Mouse (Mus musculus): ENCODE results near the gene Tmem238l. TPM values are rescaled to one million over a fixed set of nuclear protein-coding genes. Genes with fewer than 3 reads are reported as not detected.
A peak's percentile ranks its signal among the peaks of the same experiment; 100 is the strongest.

Gene Tmem238l
- not detected for total RNA-seq (2021)
- long read RNA-seq, experiment 1 = 0 reads
- long read RNA-seq, experiment 2 = 0 reads

DNA sequence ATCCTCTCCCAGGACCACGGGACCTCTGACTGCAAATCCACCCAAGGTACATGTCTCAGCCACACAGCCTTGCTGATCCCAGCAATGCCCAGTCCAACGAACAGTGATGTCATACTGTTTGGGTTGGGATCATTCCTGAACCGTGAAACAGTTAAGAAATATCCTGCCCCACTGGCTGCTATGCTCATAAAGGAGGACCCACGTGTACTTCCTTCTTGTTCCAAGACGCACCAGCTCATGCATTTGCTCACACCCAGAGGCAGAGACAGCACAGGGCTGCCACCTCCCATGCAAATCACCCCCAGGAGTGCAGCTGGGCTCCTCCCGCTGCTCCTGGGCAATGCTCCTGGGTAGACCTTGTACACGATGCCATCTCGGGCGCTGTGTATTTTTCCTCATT lies at the start of gene Tmem238l:
Gene Tmem238l, plus strand, starts transcription at position 336 of the 400 bp plus-strand sequence.
- no peak for DNase-seq

DNA sequence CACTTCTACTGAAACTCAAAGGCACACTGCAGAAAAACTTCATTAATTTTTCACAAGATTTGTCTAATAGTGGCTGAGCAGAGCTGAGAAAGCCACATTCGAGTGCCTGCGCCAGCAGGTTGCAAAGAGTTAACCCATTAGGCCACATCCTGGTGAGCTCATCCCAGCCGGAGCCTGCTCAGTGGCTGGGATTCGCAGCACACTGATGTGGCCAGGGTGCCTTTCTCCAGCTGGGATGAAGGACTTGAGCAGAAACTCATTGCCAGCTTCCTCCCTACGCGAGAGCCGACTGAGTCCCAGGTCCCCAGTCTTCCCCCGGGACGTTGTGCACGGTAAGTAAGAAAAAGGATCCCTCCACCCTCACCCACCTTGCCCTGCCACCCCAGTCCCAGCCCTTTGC lies 44.6 kb upstream of the Tmem238l start, which contains the start of gene Pirt:
Gene Pirt, plus strand, starts transcription at position 171 of the 400 bp plus-strand sequence.
- peak; percentile 9 to 15 for DNase-seq

DNA sequence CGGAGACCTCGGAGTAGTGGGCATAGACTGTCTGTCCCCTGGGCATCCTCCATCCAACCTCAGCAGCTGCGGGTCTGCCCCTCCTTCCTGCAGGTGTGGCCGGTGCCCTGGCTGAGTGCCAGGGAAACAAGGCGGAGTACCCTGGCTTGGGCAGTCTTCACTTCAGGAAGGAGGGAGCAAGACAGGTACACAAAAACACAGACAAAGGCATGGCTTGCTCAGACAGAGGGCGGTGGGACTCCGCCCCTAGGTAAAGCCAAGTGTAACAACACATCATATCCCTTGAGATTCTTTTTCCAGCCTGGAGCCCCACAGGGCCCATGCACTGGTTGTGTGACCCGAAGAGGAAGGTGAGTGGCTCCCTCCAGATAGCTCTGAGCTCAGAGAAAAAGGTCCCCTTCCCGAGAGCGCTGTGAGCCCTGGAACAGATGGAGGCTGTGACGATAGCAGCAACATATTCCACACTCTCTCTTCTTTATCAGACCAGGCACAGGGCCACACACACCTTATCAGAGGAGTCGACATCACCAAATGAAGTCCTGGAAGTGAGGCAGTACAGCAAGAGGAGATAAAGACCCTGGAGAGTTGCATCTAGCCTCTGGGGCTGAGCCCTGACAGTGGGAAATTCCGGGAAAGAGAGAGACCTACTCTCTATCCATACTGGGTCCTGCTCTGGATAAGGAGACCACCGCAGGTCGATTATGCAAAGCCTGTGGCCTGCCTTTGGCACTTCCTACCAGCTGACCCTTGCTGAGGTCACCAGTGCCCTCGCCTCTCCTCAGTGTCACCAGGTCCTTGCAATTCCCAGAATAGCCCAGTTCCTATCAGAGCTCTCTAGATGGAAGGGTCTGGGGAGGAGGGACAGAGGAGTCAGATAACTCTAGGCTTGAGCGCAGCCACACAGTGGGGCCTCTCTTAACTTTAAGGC lies 43.6 kb upstream of the Tmem238l start:
- peak; percentile 54 to 55 for DNase-seq

DNA sequence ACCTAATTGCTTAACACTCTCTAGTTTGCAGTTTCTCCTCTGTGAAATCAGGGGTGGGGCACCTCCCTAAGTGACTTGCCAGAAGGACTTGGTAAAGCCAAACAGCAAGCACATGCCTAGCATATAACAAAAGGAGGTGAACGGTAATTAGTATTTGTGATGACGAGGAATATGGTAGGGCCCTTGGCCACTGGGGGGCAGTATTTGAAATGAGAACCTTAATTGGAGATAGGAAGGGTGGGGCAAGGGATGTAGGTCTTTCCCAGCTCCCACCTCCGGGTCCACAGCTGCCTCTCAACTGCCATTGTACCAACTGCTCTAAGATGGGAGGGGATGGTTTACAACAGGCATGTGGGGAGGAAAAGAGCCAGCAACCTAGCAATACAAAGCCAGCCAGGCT lies 42.2 kb upstream of the Tmem238l start:
- DNase-seq = peak; percentile 34 to 71

DNA sequence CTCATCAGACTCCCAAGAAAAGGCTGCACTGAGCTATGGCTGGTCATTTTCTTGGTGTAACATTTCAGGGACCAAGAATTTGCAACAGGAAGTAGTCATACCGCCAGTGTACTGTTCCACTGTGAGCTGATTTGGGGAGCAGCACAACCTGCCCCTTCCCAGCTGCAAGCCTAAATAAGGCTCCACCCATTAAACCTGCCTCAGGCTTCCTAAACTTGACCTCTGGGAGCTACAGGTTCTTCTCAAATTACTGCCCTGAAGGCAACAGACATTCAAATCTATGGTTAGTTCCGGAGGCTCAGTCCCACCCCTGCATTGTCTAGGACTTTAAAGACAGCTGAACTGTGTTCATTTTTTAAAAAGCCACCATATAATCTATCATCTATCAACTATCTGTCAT lies 36.4 kb upstream of the Tmem238l start:
- no peak for DNase-seq

DNA sequence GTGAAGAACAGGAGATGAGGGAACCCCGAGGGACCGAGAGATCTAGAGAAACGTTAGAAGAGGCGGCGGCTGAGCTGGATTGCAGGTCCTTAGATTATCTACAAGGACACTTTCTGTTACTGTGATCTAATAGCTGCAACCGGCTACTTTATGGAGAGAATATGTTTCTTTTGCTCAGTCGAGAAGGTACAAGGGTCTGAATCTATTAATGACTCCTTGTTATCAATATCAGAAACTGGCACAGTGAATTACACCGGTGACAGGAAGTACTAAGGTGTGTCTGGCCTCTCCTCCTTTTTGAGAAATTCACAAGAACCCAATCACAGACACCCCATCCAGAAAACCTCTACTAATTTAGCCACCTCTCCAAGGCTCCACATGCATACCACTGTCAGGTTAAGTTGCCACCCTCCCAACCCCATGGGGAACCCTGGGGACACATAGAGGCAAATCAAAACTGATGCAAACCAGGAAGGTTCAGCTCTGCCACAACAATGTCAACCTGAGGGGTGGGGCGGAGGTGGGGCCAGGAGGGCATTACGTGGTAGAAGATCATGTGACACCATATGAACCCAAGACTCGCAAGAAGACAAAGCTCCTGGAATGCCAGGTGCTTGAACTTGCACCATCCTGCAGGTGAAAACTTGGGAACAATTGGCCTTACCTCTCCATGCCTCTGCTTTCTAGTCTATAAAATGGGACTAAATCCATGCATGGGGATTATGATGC lies 32.2 kb upstream of the Tmem238l start:
- no peak for DNase-seq

DNA sequence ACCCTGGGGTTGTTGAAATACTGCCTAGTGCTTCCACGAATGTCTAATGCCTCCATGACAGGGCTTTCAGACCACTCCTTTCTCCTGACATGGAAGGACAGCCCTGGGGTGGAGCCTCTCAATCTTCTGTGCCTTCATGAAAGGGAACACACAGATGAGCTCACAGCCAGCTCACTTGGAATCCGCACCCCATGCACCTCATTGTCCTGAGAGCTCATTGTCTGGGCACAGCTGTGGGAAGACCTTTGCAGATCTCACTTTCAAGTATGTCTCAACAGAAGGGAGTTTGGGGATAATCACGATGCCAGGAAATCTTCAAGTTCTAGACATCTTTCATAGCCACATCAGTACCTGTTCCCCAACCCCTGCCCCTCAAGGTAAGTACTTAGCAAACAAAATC lies 28.1 kb upstream of the Tmem238l start:
- DNase-seq = no peak

DNA sequence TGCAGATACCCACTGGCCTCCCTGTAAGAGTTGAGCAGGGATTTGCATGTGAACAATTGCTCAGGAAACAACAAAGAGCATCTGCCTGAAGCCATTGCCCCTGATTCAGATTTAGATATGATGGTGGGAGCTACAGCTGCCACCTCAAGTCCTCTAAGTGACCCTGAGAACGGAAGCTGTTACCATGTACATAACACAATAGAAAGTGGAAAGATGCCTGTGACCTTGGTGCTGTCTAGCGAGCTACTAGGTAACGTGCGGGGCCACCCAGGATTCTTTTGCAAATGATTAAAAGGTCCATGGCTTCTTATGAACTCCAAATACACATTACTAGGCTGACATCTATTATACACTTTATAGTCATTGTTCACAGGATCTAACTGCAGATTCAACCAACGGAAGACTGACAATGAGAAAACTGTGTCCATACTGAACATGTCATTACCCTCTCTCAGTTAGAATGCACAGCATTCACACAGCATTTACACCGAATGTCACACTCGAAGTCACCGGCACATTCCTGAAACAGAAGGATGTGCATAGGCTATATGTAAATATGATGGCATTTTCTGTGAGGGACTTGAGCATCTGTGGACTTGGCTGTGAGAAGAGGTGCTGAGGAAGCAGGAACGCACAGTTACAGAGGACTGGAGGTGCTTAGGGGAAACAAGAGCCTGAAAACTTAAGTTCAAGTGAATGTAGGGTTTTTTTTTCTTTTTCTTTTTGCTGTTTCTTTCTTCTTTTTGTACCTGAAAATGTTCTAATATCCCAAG lies 23.4 kb upstream of the Tmem238l start:
- no peak for DNase-seq

DNA sequence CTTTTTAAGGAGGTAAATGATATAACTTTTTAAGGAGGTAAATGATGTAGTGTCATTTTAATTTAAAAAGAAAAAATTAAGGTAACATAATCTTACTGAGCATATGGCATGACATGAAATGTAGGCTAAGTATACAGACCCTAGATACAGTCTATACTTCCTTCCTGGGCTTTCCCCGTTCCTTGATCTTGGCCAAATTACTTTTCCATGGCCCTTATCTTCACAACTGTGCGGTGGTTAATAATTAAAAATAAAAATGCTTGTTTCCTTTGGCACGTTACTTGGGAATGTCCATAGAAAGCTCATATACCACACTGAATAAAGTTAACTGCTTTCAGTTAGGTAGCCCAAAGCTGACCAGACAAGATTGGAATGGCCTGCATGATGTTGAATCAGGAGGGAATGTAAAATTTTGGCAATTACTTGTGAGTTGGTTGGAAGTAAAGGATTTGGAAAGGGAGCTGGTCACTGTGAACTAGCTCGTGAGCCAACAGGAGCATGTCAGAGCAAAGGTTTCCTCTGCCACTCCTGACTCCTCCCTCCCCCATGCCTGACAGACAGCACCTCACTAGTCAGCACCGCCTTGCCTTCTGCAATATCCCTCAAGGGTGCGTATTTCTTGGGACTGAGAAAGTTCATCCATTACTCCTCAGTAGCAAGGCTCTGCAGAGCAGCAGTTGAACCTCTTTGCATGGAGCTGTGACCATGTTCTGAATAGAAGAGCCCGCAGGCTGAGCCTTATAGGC lies 21.8 kb upstream of the Tmem238l start:
- DNase-seq = no peak

DNA sequence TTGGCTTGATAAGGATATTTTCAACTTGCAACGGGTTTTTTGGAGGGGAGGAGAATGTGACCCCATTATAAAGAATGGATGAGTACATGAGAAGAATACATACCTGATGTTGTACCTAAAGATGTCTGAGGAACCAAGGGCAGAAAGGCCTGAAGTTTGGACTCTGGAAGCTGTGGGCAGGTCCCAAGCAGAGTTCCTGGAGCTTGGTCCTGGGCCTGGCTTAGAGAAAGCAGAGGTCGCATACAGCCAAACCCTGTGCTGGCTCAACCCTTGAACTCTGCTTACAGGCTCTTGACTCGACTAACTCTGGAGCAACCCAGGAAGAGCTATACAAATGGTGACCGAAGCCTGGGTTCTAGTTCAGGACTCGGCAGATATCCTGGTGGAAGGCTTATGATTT lies 14.4 kb upstream of the Tmem238l start:
- no peak for DNase-seq

DNA sequence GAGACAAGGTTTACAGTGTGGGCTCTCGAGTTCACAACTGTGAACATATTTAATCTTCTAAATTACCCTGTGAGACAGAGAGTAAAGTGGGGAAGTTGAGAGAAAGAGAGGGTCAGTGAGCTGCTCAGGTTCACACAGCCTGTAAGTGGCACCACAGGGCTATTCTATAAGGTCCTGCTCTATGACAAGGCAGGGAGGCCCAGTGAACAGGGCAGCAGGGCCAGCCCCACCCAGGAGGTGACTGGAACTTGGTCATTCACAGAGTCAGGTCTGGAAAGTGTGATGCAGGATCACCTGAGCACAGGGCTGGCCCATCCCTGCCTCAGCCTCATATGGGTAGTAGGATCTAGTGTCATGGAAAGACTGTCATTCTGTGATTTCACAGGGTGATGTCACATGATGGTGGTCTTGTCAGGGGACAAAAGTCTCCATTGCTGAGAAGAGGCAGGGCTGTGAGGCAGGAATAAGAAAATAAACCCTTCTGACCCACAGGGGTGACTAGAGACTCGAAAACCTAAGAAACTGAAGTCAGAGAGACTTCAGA lies 11.1 kb upstream of the Tmem238l start:
- no peak for DNase-seq

DNA sequence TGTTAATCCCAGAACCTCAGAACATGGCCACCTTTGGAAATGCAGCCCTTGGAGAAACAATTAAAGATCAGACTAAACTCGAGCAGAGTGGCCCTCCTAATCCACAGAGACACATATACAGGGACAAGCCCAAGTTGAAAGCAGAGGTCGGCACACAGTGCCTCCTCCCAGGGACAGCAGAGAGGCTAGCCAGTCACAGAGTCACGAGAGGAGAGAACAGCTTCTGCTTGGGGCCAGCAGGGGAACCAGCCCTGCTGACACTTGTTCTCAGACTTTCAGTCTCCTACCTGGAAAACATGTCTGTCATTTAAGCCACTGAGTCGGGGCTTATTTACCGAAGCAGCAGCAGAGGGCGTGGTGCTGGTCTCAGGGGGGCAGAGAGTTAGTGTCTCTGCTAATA lies 9.9 kb upstream of the Tmem238l start:
- DNase-seq = no peak

DNA sequence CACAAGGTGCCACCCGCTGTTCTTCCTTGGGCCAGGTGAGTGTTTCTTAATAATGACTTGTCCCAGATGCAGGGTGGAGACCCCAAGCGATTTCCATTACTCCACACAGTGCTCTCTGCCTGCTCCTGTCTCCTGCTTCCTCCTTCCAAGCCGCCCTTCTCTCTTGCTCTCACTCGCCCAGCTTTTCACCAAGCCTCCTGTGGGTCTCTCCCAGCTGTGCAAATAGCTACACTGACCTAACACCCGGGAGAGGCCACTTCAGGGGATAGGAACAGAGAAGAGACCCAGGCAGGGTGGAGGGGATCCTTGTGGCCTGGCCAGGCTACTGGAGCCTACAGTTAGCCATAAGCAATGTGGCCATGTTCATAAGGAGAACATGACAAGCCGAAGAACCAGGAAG lies 9.5 kb upstream of the Tmem238l start:
- DNase-seq = no peak

DNA sequence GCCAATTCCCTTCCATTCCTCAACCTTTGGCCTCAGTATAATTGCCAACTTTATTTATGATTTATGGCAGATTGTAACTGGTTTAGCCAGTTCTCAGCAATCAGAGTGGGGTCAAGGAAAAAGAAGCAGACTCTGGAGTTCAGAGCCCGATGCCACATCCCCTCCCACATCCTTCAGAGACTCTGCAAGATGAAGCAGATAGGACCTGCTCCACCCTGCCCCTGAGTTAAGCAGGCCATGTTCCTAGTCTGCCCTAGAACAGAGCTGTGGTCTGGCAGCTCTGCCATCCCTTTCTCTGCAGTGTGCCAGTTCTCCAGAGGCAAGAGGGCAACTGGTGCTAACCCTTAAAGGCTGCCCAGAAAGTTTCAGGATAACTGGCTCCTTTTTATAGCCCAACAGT lies 4.4 kb downstream of the Tmem238l start:
- DNase-seq = peak in 1 of 2 experiments; percentile 27

DNA sequence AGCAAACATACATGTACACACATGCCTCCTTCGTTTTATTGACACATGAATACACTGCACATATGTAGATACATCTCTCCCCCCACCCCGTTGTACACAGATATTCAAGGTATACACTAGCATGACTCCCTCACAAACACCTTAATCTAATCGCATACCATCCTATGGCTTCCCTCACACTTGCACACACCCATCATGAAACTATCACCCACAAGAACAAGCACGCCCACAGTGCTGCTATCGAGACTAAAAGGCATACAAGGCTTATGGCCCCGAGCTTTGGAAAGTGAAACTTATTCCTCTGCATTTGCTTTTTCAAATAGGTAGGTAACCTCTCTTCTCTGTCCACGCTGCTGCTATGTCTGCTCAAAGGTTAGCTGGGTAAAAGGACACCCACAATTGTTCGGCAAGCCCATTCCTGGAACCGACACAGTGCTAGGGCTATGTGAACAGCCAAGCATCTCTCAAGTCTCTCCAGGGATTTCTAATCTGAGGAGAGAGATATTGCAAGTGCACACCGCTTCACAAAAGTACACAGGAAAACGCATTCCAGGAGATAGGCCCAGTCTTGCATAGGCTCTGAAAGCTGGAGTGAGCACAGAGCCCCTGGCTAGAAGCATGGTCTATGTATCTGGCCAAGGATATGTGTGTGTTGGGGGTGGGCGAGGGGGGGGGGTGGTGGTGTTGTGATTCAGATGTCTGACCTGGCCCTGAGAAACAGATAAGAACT lies 5.2 kb downstream of the Tmem238l start:
- peak; percentile 32 to 58 for DNase-seq

DNA sequence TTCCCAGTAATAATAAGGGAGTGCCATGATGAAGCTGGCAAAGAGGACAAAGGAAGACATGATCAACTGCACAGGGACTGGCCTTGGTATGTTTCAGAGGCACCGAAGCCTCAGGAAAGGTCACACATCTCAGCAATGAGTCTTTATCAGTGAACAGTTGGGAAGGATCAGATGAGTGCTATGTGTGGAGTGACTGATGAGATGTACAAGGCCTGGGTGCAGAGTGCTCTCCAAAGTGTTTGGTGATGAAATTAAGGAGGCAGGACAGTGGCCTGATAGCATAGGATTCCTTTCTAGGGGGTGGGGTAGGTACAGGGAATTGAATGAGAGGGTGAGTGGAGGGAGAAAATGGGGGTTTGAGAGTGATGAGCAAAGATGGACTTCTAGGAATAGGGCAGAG lies 7.0 kb downstream of the Tmem238l start:
- DNase-seq = peak; percentile 20 to 37

DNA sequence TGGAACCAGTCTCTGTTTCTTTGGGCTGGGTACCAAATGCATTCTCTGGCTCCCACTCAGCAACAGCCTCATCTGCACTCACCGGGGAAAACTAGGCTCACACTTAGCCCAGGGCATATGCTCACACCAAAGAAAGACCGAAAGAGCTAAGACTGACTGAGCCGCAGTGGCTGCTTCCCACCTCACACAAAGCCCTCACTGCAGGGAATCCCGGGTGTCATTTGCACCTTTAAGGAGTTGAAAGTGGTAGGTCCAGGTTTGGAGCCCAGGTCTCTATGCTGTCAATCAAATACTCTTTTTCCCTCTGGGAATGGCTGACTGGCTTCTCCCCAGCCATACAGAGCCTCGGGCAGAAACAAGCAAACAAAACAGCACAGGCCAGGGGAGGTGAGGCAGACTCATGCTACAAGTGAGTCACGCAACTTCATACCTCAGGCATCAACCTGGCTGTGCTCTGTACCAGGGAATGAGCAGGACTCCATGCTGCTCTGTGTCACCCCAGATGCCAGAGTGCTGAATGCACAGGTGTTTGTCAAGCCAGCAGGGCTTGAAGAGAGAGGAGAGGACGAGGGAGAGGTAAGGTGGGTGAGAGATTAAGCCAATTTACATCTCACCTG lies 10.2 kb downstream of the Tmem238l start:
- DNase-seq = no peak

DNA sequence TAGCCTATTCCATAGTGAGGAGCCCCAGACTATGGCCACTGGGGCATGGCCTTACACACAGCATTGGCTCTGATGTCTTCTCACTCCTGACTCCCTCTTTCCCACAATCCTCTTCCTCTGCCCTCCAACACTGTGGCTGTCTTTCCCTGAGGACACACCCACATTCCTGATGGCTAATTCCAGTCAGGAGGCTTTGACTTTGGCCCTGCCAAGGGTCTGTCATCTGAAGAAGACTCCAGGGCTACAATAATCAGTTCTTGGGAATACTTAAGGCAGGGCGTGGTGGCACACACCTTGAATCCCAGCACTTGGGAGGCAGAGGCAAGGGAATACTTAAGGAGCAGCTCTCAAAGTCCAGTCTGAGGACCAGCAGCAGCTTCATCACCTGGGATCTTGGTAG lies 12.1 kb downstream of the Tmem238l start:
- no peak for DNase-seq

DNA sequence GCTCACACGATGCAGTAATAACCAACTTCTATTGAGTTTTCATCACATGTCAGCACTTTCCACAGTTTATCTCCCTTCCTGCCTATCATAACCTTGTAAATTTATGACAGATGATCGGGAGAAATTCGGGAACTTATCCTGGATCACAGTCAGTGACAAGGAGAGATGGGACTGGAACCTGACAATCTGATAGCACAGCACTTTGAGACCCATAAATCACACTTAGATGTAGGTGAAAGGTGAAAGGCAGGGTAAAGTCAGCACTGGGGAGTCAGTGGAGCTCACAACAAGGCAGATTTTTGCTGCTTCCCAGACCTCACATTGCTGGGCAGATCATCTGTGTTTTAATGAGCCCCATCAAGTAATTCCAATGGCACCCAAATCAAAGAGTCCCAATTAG lies 17.1 kb downstream of the Tmem238l start:
- DNase-seq = no peak

All from heart, adult 18-20 months (tissue).